Mouse (Mus musculus): Measurements from ENCODE around the gene Abhd17c.

Gene Abhd17c

GRCm38 (mm10) chr7:84077257-84078013 is 74.3 kb downstream of the Abhd17c start:
- no peak for DNase-seq (ENCODE audit: low spot score)

DNA sequence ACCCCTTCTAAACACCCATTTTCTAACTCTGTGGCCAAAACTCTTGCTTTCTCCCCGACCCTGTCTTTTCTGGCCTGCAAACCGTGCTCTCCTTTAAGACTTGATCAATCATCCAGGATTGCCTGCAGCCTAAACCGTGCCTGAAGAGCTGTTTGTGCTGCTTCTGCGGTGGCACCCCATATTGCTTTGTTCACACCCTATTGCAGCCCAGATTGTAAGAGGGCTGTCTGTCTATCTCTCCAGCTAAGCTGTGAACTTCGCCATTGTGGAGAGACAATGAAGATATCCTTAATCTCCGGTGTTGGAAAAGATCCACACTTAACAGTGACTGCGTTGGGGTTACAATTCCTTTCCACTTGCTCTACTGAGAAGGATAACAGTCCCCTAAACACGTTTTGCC is 77.4 kb downstream of the Abhd17c start:
- DNase-seq (ENCODE audit: low spot score), result no peak

DNA sequence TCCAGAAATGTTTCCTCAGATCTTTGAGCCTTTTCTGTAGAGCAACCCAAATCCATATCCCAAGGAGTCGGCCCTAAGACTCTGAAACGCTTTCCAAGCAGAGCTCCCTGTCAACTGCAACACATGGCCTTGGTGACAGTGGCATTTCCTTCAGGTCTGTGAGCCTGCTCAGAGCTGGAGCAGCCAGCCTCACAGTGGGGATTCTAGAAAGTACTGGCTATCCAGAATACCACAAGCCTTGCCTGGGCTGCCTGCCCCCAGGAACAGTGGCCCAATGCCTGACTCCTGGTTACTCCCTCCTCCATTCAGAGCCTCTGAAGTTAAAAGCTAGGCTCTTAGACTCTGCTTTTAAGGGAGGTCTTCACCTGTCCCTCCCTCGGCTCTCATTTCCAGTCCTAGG is 77.8 kb downstream of the Abhd17c start:
- DNase-seq (ENCODE audit: low spot score), result no peak

GRCm38 (mm10) chr7:84068931-84069330 is 82.8 kb downstream of the Abhd17c start:
- no peak for DNase-seq (ENCODE audit: low spot score)

GRCm38 (mm10) chr7:84059799-84060198 is 91.9 kb downstream of the Abhd17c start:
- no peak for DNase-seq (ENCODE audit: low spot score)
